Mouse (Mus musculus) hindbrain, embryonic 16.5 days (tissue): ENCODE measurements around the gene Il1b. TPM values are rescaled to one million over a fixed set of nuclear protein-coding genes. Genes with fewer than 3 reads are reported as not detected.

Source experiments
- ATAC-seq: fragments of 200-750 bp; cut with Nextera tagmentation; 2 replicates; pipeline ENCODE4 v1.8.0; 2017; ENCODE audit warnings: moderate TSS enrichment, moderate library complexity
- H3K27ac ChIP-seq: fragments of 300-500 bp; sonication (generic); 2 replicates; pipeline ENCODE4 v1.5.1; 2014; ENCODE audit warnings: low read depth, mild to moderate bottlenecking, control low read depth, low read length, moderate library complexity
- H3K27me3 ChIP-seq: fragments of 300-500 bp; sonication (generic); replicated peaks from 2 replicates; pipeline ENCODE4 v1.6.1; 2014; ENCODE audit warnings: low read length; ENCODE audit not compliant: control insufficient read depth, insufficient read depth
- H3K36me3 ChIP-seq: fragments of 300-500 bp; sonication (generic); 2 replicates; pipeline ENCODE4 v1.6.1; 2014; ENCODE audit warnings: mild to moderate bottlenecking, low read length, moderate library complexity, mixed read lengths; ENCODE audit not compliant: control insufficient read depth, insufficient read depth
- H3K4me1 ChIP-seq: fragments of 300-500 bp; sonication (generic); 2 replicates; pipeline ENCODE4 v1.6.1; 2014; ENCODE audit warnings: low read depth, low read length; ENCODE audit not compliant: control insufficient read depth, insufficient read depth
- H3K4me2 ChIP-seq: fragments of 300-500 bp; sonication (generic); 2 replicates; pipeline ENCODE4 v1.6.1; 2014; ENCODE audit warnings: mild to moderate bottlenecking, low read length, control low read depth, moderate library complexity
- H3K4me3 ChIP-seq: fragments of 300-500 bp; sonication (generic); 2 replicates; pipeline ENCODE4 v1.5.1; 2014; ENCODE audit warnings: mild to moderate bottlenecking, low read length, control low read depth, moderate library complexity
- H3K9ac ChIP-seq: fragments of 300-500 bp; sonication (generic); 2 replicates; pipeline ENCODE4 v1.6.1; 2014; ENCODE audit warnings: low read depth, mild to moderate bottlenecking, control low read depth, low read length, moderate library complexity
- H3K9me3 ChIP-seq: fragments of 300-500 bp; sonication (generic); 2 replicates; pipeline ENCODE4 v1.6.1; 2014; ENCODE audit warnings: mild to moderate bottlenecking, low read length, moderate library complexity; ENCODE audit not compliant: control insufficient read depth
- WGBS: fragments of 180-500 bp; shearing (Covaris S2); extraction: QIAGEN DNeasy Blood & Tissue Kit; methylation state at CpG from one replicate; pipeline ENCODE4 v1.1.7; 2014; 5-methylcytosine and 5-hydroxymethylcytosine counted together
- polyA plus RNA-seq: library from polyadenylated mRNA; unstranded; fragments of >200 nt; fragmentation: Nextera tagmentation; extraction: Ambion mirVana; gene quantifications from 2 replicates; pipeline ENCODE4 v1.2.1, GENCODE M21; 2015

The Il1b gene
- polyA plus RNA-seq, 1 experiment from 2014 or later, result not detected

DNA sequence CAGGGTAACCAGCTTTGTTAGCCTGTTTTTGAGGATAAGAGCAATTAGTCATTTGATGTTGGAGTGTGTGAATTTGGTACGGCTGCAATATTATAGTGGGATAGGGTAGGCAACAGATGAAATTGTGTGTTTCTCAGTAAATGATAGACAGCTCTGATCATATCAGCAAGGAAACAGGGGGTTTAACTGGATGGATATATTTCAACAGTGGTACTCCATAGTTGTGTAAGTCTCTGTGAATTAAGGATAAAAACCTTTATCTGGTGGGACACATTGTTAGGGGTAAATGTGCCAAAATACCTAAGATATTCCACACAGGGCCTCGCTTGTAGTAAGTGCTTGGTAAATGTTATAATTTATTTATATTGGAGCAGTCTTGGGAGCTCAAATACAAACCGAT lies 31.4 kb upstream of the Il1b start:
- Histone ChIP-seq H3K36me3 (no peaks in the 10 kb centered on the region), H3K27ac (no peak overlapping the region), H3K4me3 (no peak overlapping the region), H3K4me1 (no peaks in the 10 kb centered on the region), H3K9ac (no peak overlapping the region), H3K4me2 (no peak overlapping the region), H3K27me3 (no peaks in the 10 kb centered on the region), H3K9me3 (no peaks in the 10 kb centered on the region)
- WGBS, result 93% methylated on average over 3 of the region's 3 CpGs
- no peak for ATAC-seq

DNA sequence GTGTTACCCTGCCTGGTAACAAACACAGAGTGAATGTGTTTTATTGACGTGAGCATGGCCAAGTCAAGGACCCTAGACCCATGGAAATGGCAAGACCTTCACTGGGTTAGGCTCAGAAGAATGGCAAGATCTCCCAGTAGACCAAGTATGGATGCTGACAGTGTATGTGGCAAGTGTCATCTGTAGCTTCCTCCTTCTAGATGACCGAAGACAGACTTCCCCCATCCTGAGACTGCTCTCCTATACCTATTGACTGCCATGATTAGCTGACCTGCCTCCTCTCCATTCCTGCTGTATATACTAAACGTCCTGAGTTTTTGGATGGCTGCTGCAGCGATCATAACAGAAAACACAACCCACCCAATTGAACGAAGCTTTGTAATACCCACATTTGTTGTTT lies 30.9 kb upstream of the Il1b start:
- H3K4me2 ChIP-seq, result no peak overlapping the region
- no peaks in the 10 kb centered on the region for H3K4me1 ChIP-seq
- no peak overlapping the region for H3K4me3 ChIP-seq
- no peaks in the 10 kb centered on the region for H3K9me3 ChIP-seq
- H3K36me3 ChIP-seq, result no peaks in the 10 kb centered on the region
- WGBS, result 89% methylated on average over 5 of the region's 5 CpGs
- H3K9ac ChIP-seq, result no peak overlapping the region
- no peak overlapping the region for H3K27ac ChIP-seq
- no peaks in the 10 kb centered on the region for H3K27me3 ChIP-seq
- ATAC-seq, result no peak

DNA sequence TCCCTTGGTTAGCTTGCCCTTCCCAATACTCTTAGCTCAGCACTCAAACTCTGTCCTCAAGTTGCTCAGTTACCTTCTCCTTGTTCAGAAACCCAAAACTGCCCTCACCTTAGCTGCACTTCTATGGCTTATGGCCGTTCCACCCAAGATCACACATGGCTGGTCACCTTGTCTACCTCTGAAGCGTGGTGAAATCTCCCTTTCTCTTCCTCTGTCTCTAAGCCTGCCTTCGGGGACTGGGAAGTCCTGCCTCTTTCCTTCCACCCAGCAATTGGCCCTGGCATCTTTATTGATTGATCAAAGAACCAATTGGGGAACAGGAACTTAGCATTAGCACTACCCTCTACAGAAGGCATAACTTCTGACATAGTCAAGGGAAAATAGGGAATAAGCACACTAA lies 27.2 kb upstream of the Il1b start:
- ATAC-seq, result no peak
- no peaks in the 10 kb centered on the region for H3K36me3 ChIP-seq
- H3K9me3 ChIP-seq, result no peaks in the 10 kb centered on the region
- H3K4me2 ChIP-seq, result no peak overlapping the region
- H3K4me3 ChIP-seq, result no peak overlapping the region
- H3K4me1 ChIP-seq, result no peaks in the 10 kb centered on the region
- H3K27me3 ChIP-seq, result no peaks in the 10 kb centered on the region
- no peak overlapping the region for H3K27ac ChIP-seq
- 82% methylated on average over 3 of the region's 3 CpGs for WGBS
- H3K9ac ChIP-seq, result no peak overlapping the region

DNA sequence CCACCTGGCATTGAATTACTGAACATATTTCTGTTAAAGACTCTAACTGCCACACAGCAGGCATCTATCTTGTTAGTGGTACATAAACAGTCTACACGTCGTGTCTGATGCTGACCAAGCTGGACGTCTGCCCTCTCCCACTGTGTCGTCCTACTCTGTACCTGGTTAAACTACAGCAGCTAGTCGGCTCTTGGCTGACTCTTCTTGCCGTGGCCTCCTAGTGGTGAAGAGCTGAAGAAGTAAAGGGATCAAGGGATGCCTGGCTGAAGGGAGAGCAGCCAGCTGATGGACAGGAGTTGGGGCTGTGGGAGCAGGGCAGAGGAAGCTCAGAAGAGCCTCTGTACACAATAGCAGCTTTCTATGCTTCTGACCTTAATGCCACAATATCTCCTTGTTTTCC lies 22.6 kb upstream of the Il1b start:
- H3K36me3 ChIP-seq, result no peaks in the 10 kb centered on the region
- H3K27ac ChIP-seq, result no peak overlapping the region
- H3K4me1 ChIP-seq, result no peaks in the 10 kb centered on the region
- WGBS, result 44% methylated on average over 6 of the region's 6 CpGs
- no peak overlapping the region for H3K4me3 ChIP-seq
- no peak overlapping the region for H3K4me2 ChIP-seq
- no peak for ATAC-seq
- no peaks in the 10 kb centered on the region for H3K9me3 ChIP-seq
- H3K9ac ChIP-seq, result no peak overlapping the region
- H3K27me3 ChIP-seq, result no peaks in the 10 kb centered on the region

DNA sequence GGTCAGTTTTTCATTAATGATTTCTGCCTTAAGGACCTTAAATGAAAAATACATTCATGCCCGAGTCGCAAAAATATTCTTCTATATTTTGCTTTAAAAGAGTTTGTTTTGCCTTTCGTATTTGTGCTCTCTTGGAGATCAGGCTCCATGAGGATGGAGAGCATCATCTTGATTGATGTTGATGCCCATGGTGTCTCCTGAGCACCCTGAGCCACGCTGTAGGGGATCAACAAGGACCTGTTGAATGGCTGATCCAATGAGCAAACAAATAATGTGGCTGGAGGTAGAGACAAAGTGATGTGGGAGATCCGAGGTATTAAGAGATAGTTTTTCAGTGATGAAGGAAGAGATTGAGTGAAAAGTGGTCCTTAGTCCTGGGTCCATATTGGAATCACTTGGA lies 19.2 kb upstream of the Il1b start:
- H3K27ac ChIP-seq, result no peak overlapping the region
- no peak for ATAC-seq
- 86% methylated on average over 5 of the region's 5 CpGs for WGBS
- no peaks in the 10 kb centered on the region for H3K4me1 ChIP-seq
- H3K36me3 ChIP-seq, result no peaks in the 10 kb centered on the region
- no peaks in the 10 kb centered on the region for H3K9me3 ChIP-seq
- no peak overlapping the region for H3K4me2 ChIP-seq
- H3K27me3 ChIP-seq, result no peaks in the 10 kb centered on the region
- no peak overlapping the region for H3K4me3 ChIP-seq
- H3K9ac ChIP-seq, result no peak overlapping the region

DNA sequence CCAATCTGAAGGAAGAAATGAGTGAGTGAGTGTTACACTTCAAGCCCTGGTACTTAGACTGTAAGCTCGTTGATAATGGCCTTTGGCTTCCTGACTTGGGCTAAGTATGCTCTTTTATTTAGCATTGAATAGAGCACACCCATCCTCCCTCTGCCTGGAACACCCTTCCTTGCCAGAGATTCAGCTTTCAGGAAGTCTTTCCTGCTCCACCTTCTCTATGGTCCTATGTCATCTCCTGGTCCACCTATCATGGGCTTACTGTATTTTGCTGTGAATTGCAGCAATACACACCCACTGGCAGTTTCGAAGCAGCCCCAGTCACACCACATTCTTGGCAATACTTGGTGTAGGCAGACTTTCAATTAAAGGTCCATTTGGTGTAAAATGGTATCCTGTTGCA lies 18.4 kb upstream of the Il1b start:
- Histone ChIP-seq H3K4me1 (no peaks in the 10 kb centered on the region), H3K4me2 (no peak overlapping the region), H3K27me3 (no peaks in the 10 kb centered on the region), H3K9me3 (no peaks in the 10 kb centered on the region), H3K9ac (no peak overlapping the region), H3K27ac (no peak overlapping the region), H3K4me3 (no peak overlapping the region), H3K36me3 (no peaks in the 10 kb centered on the region)
- WGBS, result 75% methylated on average over 2 of the region's 2 CpGs
- no peak for ATAC-seq

DNA sequence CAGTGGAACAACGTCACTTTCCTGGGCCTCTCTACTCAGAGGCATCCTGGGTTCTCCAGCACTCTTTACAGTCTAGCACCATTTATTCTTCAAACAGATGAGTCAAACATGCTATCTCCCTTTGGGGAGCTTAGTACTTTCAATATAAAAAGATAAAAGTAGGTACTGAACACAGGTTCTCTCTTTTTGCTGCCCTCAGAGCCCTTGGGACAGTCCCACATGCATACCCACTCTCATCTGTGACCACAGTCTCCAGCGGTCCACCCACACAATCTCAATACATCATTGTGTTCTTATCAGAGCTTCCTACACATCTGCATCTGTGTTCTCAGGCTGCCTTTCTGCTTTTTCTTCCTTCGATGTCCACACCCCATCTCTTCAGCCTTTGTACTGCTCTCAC lies 14.4 kb upstream of the Il1b start:
- Histone ChIP-seq H3K36me3 (no peaks in the 10 kb centered on the region), H3K4me3 (no peak overlapping the region), H3K9ac (no peak overlapping the region), H3K4me1 (no peaks in the 10 kb centered on the region), H3K27ac (no peak overlapping the region), H3K4me2 (no peak overlapping the region), H3K27me3 (no peaks in the 10 kb centered on the region), H3K9me3 (no peaks in the 10 kb centered on the region)
- no peak for ATAC-seq
- 90% methylated on average over 3 of the region's 3 CpGs for WGBS

DNA sequence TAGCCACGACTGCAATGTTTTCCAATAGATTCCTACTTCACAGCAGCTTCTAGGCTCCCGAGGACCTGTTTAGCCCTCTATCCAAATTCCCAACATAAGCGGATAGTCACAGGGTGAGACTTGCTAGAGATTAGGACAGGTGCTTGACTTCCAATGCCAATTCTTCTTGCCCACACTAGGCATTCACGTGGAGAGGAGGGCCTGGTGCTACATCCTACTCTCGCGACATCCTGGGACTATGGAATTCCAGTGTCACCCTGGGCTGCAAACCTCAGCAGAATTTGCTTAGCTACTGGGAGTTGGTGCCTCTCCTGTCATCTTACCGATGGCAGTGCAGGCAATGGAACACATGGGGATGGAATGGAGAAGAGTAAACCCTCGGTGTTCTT lies 13.3 kb upstream of the Il1b start:
- 86% methylated on average over 8 of the region's 8 CpGs for WGBS
- Histone ChIP-seq H3K9ac (no peak overlapping the region), H3K4me1 (no peaks in the 10 kb centered on the region), H3K27me3 (no peaks in the 10 kb centered on the region), H3K4me3 (no peak overlapping the region), H3K27ac (no peak overlapping the region), H3K36me3 (no peaks in the 10 kb centered on the region), H3K4me2 (no peak overlapping the region), H3K9me3 (no peaks in the 10 kb centered on the region)
- no peak for ATAC-seq

DNA sequence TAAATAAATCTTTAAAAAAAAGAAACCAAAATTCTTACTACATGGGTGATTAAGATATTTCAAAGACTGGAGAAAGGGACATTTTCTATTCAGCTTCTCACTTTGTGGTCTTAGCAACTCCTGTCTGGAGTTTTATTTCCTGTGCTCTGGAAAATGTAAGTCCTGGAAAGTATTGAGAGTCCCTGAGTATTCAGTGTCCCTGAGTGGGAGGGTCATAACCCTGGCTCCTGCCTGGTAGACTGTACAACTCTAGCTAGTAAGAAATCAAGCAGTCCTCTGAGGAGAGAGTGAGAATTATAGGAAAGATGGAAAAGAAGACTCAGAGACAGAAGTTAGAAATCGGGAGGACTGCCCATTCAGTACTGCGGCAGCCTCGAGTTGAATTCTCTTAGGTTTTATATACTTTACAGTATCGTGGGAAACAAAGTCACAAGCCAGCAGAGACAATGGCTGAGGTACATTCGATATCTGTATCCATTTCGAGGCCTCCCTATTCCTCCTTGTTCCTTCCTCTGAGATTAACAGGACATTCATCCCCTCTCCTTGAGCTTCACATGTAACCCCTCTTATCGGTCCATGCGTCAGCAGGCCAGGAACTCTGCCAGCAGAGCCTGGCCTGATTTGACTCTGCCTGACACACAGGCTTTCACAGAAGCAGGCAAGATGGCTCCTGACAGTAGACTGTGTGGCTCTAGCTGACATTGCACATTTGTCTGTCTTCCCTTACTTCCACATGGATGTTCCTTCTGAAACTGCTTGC lies 12.8 kb upstream of the Il1b start:
- H3K27me3 ChIP-seq, result no peaks in the 10 kb centered on the region
- H3K36me3 ChIP-seq, result no peaks in the 10 kb centered on the region
- H3K4me1 ChIP-seq, result no peaks in the 10 kb centered on the region
- no peak overlapping the region for H3K4me3 ChIP-seq
- no peak overlapping the region for H3K27ac ChIP-seq
- H3K9me3 ChIP-seq, result no peaks in the 10 kb centered on the region
- ATAC-seq, result no peak
- H3K9ac ChIP-seq, result no peak overlapping the region
- 87% methylated on average over 8 of the region's 8 CpGs for WGBS
- no peak overlapping the region for H3K4me2 ChIP-seq
